Mouse (Mus musculus) cerebellum, postnatal 10 days (tissue): ENCODE data around the gene Cacng5.

Experiments
- DNase-seq, 2 experiments: peaks; one replicate each; pipeline ENCODE4 v3.0.0; 2021; ENCODE audit warnings: mixed read lengths in 2 of 2

Cacng5 gene

DNA sequence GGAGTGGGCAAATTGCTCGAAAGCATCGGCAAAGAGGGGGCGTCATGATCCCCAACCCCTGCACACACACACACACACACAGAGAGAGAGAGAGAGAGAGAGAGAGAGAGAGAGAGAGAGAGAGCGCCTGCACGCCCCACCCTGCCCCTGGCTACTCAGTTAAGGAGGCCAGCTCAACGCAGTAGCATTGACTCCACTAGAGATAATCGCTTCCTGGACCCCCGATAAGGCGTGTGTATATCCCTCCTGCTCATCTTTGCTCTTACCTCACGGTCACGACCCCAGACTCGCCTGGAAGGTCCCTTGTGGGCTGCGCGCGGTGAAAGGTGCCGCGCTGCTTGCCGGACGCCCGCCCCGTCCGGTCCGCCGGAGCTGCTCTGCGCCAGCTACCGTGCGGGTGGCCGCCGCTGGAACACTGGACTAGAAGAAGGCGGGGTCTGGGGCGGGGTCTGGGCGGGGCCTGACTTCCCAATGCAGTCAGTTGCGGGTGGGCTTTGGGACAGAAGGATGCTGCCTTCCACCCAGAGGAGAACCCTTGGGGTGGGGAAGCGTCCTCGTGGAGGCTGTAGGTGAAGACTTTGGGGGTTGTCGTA is at the start of gene Cacng5:
Cacng5 (minus strand) TSS at position 422 of the 593 bp plus-strand sequence.
- peak; percentile 48 to 67 for DNase-seq

DNA sequence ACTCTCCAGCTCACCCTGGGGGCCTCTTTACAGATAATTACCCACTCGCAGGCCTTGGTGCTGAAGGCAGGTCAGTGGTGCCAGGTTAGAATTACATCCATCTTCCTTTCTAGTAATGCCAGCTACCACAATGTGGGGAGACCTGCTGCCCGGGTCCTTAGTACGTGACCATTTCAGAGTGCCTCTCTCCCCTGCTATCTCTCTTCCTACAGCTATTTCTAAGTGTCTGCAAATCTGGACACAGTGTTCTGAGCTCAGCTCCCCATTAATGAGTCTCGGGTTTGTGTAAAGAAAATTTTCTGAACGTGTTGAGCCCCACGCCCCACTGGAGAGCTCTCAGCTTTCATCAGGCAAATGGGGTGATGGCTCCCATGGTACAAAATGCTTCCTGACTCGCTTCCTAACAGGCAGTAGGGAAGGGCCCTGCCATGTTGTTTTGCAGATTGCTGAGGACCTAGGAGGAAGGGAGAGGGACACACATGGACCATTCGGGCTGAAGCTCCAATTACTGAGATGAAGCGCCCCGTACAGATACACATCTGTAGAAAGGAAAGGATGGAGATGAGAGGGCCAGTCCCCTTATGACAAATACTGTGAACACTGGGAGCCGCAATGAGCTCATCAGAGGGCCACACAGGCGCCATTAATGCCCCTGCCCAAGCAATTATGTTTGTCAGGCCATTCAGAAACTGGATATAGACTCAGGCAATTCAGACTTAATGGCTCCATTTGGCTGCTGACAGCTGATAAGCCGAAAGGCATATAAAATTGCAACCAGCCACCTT is 42.9 kb upstream of the Cacng5 start:
- DNase-seq: no peak

DNA sequence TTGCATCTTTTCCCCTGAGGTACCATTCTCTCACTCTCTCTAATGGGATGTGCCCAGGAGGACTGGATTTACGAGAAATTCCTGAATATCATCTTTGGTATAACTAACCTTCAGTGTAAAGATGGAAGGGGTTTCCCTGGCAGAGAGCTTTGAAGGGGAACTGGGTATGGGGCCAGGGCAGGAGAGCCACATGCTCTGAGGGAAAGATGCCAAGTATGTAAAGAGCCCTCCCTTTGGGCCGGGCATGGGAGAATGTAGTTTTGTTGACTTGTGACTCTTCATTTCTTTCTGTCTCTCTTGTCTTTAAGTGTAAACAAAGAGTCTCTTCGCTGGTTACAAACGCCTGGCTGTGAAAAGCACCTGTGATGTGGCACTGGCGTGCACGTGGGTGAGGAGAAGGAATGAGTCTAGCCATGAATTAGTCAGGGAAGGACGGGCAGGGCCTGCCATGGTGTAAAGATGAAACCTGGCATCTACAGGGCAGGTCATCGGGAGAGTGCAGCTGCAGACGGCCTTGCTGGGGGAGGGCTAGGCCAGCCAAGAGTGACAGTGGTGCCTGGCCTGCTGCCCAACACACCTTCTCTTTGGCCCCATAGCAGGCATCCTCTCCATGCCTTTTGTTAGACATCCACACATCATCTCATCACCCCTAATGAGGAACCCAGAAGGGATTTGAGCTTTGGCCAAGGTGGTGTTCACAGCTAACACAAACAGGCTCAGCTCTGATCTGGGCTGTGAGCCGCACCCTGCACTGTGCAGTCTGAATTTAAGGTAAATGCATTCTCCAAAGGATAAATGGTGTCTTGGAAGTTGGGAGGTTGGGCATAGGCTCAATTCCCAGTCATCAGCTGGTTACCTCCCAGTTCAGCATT is 40.6 kb upstream of the Cacng5 start:
- peak; percentile 59 to 65 for DNase-seq

DNA sequence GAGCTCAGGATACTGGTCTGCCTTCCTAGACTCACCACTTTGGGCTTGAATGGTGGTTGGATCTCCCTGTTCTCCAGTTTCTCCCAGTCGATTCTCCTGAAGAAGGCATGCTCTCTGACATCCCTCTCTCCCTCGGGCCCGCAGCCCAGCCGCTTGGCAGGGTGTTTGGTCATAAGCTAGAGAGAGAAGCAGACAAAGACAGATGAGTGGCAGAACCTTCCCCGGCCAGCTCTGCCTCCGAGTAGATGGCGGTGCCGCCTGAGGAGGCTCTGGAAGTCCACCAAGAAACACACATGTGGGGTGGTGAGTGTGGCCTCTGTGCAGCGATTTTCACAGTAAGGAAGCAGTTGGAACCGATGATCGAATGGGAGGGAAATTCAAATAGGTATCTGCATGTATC is 36.6 kb upstream of the Cacng5 start:
- DNase-seq: peak; percentile 79 to 88

DNA sequence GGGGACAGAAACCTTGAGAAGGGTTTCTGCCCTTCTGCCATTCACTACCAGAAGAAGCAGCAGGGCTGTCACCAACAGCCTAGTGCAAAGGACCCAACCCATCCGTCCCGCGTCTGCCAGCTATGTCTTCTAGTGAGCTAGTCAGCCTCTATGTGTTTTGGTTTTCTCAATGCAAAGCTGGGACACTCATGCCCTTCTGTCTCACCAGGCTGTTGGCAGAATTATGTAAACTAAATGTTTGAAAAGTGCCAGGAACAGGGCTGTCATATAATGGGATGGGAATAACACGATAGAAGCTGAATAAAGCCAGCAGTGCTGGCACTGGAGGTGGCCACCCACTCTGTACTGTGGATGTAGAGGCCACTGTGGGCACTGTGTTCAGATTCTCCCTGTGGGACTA is 35.8 kb upstream of the Cacng5 start:
- DNase-seq: no peak

DNA sequence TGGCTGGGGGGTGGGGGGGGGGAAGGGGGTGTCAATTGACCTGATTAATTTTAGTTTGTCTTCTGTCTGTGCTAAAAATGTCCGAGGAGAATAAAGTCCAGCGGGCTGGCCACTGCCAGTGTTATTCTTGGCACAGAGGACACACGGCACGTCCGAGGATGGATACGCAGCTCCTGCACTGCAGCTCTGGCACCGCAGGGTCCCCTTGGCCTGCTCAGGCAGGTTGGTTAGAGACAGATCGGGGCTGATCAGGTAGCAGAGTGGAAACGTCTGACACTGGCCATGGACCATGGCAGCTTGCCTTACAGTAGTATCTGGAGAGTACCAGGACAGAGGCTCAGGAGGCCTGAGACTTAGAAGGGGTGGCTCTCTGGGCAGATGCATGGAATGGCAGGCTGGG is 35.4 kb upstream of the Cacng5 start:
- DNase-seq: peak; percentile 80 to 83

DNA sequence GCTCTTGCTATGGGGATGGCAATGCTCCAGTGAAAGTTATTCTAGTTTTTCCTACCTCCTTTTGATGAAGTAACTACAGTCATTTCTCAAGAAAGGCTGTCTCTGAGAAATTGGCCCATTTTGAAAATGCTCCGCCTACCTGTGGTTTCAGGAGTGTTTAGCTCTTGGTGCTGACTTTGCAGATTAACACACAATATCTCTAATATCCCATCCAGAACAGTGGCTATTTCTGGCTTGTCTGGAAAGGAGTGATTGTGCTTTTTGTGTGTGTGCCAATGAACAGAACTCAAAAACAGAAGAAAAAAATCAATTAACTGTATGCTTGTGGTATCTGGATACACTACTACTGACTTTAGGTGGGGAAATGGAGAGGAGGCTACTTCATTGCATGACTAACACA is 33.1 kb upstream of the Cacng5 start:
- no peak for DNase-seq

DNA sequence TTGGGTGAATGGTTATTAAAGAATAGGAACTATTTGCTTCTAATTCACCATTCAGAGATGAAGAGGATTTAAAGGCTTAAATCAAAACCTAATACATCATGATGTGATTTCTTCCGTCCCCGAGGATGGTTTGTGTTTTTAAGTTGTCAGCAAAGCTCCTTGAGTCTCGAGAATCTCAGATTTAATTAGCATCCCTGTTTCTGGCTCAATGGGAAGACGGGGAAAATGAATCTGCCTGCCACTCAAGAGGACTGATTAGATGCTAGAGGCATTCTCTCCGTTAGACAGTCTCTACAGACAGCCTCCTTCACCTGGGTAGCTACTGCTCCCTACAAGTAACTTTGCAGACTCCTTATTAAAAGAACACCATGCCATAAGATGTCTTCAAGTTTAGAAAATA is 32.0 kb upstream of the Cacng5 start:
- no peak for DNase-seq

DNA sequence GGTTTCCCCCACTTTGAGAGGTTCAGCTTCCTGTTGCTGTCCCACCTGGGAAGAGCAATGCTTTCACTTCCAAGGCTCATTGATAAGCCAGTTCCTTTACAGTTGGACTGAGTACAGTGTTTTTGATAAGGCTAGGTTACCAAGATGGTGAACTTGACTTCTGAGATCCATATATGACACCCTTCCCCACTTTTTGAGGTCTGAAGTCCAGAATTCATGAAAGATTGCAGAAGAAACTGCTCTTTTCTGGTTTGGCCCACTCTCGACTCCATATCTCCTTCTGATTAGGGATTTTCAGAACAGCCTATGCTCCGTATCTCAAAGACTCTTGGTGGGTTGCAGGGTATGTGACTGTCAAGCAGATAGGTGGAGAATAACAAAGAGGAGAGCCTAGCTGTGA is 22.1 kb upstream of the Cacng5 start:
- no peak for DNase-seq

DNA sequence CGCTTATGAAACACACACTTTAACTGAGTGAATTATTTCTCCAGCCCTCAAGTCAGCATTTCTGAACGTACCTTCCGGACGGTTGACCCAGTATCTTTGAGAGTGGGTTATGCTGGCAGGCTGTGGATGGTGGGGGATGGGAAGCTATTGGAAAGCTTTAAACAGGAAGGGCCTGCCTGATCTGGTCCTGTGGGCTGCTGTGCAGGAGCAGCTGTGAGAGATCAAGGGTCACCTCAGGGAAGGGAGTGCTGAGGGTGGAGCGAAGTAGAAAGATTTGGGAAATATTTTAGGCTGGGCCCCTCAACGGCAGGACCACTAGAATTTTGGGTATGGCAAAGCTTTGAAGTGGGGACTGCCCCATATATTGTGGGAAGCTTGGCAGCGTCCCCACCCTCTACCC is 16.9 kb upstream of the Cacng5 start:
- no peak for DNase-seq

DNA sequence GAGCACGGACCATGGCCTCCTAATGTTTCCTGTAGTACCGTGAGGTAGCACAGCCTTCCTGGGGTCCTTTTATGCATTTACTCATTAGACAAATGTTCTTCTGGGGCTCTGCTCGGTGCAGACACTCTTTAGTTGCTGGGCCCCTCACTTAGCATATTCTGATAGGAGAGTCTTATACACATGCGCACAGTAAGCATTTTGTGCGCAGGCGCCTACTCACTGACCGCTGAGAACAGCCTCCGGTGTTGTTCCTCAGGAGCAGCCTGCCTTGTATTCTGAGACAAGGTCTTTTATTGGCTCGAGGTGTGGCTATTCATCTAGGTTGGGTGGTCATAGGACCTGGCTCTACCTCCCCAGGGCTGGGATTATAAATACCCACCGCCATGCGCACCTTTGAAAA is 16.4 kb upstream of the Cacng5 start:
- DNase-seq: no peak

DNA sequence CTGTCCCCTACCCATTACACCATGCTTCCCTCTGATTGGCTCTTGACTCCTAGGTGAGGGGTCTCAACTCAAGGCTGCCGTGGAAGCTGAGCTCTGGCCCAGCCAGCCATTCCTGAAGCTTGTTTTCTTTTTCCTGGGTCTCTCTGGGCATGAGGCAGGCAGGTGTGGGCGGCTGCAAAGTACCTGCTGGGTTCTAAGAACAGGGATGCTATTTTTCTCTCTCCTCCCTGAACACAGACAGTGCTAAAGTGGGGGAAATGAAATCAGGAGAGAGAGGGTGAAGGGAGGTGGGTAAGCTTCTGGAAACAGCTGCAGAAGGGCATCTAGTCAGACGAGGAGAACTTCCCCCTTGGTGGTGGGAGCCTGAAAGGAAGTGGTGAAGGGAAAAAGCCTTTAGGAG is 14.9 kb upstream of the Cacng5 start:
- no peak for DNase-seq

DNA sequence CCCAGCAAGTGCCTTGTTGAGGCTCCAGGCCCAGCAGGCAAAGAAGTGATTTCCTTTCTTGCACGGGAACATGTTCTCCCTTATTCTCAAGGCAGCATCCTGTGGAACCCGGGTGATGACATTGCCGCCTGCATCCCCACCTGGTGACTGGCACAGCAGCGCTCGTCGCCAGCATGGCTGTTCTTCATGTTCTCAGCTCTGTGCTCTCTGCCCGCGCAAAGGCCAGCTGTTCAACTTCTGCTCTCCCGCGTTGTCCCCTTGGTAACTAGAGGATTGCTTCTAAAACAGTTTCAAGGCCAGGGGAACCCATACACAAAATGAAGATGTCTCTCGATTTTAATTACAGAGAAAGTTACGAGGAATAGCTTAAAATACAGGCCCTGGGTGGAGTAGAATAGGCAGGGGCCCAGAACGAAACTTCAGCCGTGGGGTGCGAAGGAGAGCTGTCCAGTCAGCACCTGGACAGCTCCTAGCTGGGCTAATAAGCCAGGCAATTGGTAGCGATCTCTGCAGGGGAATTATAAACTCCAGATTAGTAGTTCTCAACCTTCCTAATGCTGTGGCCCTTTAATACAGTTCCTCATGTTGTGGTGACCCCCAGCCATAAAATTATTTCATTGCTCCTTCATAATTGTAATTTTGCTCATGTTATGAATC is 5.1 kb upstream of the Cacng5 start:
- peak in 1 of 2 experiments; percentile 24 for DNase-seq

DNA sequence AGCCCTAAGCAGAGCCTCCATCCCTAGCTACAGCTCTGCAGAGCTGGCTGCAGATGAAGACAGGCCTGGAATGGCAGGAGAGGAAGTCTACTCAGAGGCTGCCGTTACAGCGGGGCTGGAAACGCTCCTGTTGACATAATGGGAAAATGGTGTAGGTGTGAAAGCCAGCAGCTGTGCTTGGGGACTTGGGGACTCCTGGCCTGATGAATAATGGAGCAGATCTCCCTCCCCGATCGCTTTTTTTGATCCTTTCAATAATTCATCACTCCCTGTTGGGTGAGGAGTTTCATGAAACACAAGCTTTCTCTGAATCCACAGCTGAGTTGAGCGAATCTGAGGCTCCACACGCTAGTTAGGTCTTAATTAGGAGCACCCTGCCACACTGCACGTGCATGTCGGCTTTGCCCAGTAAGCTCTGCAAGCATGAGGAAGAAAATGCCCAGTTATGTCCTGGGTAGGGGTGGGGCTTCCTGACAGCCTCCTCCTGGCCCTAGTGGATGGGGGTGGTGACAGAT is 2.9 kb upstream of the Cacng5 start:
- DNase-seq: no peak

DNA sequence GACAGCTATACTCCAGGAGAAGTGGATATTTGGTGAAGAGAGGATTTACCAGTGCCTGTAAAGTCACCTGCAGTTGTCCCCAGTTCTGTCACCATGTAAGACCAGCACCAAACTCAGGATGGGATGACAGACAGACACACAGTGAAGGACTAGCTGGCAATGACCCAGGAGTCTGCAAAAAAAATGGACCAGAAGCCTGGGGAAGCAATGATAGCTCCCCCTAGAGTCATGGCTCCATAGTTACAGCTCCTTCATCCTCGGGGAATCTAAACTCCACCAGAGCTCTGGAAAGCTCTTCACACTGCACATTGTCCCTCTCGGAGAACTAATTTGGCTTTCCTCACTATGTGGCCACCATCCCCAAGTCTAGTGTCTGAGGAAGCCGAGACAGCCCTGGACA is 1.5 kb downstream of the Cacng5 start:
- peak; percentile 42 to 52 for DNase-seq

DNA sequence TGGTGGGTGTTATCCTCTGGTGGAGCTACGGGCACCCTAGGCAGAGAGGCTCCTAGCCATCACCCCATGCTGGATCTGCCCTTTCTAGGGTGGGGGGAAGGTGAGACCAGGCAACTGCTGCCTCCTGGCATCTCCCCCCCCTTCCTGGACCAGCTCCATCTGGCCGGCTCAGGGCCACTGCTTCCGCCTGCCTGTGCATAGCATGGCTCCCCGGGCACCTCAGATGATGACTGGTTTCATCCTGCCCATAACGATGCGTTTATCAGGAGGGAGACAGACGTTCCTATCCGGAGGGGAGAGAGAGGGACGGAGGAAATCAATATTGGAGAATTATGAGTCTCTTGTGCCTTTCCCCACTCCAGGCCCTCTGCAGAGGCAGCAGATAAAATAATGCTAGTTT is 9.5 kb downstream of the Cacng5 start:
- DNase-seq: peak; percentile 82 to 88

DNA sequence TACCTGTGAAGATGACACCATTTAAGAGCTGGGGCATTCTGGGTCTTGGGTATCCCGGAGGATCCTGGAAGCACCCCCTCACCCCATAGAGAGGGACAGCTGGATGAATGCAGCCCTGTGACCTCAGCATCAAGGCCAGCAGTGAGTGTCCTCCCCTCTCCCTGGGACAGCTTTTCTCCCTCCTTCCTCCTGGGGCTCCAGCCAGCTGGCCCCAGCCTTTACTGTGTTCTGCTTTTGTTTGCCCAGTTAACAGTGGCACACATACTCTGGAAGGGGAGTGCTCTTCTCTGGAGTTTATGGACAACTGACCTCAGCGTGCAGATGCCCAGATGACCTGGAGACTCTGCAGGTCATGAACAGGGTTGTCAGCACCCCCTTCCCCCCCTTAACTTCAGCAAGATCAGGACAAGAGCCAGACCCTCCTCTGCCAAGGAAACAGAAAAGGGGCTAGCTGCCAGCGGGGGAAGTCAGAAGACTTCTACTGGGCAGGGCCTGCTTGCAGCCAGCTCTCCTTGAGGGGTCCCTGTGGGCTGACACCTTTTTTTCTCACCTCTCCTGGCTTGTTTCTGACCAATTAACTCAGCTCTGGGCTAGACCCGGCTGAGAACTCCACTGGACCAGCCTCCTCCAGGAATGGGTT is 10.8 kb downstream of the Cacng5 start:
- peak; percentile 78 to 81 for DNase-seq

DNA sequence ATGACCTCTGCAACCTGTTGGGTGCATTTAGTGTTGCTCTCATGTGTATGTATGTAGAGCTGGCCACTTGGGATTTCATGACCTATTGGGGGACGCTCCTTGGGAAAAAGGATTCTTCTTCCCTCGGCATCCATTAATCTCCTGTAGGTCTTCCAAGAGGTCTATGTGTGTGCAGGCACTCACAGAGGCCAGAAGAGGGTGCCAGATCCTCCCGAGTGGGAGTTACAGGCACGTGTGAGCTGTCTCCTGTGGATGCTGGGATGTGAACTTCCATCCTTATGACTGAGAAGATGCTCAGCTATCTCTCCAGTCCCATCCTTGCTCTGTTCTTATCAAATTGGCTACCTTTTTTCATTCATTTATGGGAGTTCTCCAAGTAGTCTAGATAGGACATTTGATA is 14.4 kb downstream of the Cacng5 start:
- peak; percentile 35 to 45 for DNase-seq

DNA sequence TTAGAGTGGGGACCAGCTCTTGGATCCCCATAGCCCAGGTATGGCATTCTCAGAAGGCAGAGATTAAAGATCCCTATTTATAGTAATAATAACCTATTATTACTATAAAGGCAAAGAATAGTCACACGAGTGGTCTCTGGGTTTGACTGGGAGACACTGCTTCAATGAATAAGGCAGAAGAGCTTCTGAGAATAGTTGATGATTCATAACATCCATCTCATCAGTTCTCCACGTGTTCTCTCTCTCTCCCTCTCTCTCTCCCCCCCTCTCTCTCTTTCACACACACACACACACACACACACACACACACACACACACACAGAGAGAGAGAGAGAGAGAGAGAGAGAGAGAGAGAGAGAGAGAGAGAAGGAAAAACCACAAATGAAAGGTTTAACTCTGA is 16.2 kb downstream of the Cacng5 start:
- DNase-seq: no peak

DNA sequence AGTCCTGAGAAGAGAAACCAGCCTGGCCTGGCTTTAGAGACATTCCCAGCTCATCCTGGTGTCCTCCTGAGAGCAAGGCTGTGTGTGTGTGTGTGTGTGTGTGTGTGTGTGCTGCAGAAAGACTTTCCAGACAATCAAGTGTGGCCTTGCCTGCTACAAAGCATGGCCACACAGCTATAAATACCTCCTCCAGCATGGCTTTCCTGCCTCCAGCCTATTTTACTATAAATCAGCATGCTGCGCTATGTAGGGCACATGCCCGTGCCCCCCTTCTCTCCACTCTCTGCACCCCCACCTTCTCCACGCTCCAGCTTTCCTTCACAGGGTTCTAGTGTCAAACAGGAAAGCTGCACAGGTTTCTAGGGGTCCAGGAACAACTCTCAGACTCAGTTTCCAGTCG is 19.2 kb downstream of the Cacng5 start:
- no peak for DNase-seq

DNA sequence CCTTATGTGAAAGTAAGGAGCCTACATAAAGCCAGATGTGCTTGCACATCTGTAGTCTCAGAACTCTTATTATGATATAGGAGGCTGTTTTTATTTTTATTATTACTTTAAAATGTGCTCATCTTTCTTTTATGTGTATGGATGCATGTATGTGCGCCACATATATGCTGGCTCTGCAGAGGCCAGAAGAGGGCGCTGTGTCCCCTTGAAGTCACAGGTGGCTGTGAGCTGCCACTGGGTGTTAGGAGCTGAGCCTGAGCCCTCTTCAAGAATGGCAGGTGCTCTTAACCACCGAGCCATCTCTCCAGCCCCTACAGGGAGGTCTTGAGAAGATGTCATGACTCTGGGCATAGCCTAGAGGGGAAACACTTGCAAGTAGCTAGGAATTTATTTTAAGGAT is 23.5 kb downstream of the Cacng5 start:
- DNase-seq: no peak

DNA sequence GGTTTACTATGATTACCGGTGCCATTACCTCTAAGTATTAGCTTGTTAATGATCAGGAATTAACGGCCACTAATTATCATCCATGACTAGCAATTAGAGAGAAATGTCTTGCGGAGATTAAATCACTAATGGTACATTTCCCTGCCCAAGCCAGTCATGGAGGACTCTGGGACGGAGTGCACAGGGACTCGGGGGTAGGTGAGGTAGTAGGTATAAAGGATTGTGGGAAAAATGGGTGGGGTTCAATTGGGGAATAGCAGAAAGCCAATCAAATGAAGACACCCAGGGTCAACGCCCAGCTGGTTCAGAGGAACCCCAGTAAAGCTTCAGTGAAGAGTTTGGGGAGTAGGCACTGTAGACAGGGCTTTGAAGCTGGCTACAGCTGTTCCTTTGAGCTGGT is 27.5 kb downstream of the Cacng5 start:
- DNase-seq: no peak
